24 mouse cellular contexts compared by ENCODE assay signal in genomic region chr2:4190345-4190744, GRCm38 (mm10).
A peak's percentile ranks its signal among the peaks of the same experiment; 100 is the strongest.
DNase-seq lines count a peak whose midpoint lies in the region; ATAC-seq lines count a peak whose summit lies in the region.
"Had no signal": no experiment of that assay in that cellular context is flagged by ENCODE, and none has a peak within 500 bp of the region (broad histone marks: within the 10 kb centered on the region; RNA-seq: fewer than 3 reads in every experiment).

No protein-coding gene starts in this region.

- DNase-seq in hindbrain, embryonic 14.5 days (ENCODE audit: low spot score) = no peak
- DNase-seq in 3T3-L1 (ENCODE audit: low read depth, low spot score) (peak; percentile 75), NIH3T3 (ENCODE audit: low read depth) (peak; percentile 32)
- DNase-seq in right cerebral cortex, postnatal 25 days = no peak
- DNase-seq: adrenal gland, adult 2 months; adrenal gland, adult 8-10 months; adrenal gland, postnatal 10 days; adrenal gland, postnatal 14 days; adrenal gland, postnatal 25 days; adrenal gland, postnatal 36 days; B cell, adult 2 months; cerebellum, adult 11 months; cerebellum, adult 11-12 months; cerebellum, adult 18-20 months; cerebellum, adult 2 months had no signal

- no peak for ATAC-seq in hindbrain, embryonic 13.5 days (ENCODE audit: low FRiP score)
- ATAC-seq in hindbrain, embryonic 14.5 days (ENCODE audit: low FRiP score) = no peak
- ATAC-seq in megakaryocyte progenitor cell, adult 5-6 weeks (replicated peaks; ENCODE audit: poor library complexity) = peak; percentile 60
- no peak for ATAC-seq in frontal cortex, adult (ENCODE audit: low TSS enrichment)
- no peak for ATAC-seq in forebrain, embryonic 15.5 days (replicated peaks)
- ATAC-seq: activated CD4-positive, CD25-positive, alpha-beta regulatory T cell, adult 4 months; CD4-positive, CD25-positive, alpha-beta regulatory T cell, adult 4 months; Patski had no signal

- H3K27me3 ChIP-seq in hindbrain, embryonic 13.5 days = 0 out of 2 replicates have a peak, but pooled peaks cover under 1% of the 10 kb centered on the region
- H3K27me3 ChIP-seq in hindbrain, embryonic 14.5 days (ENCODE audit: control insufficient read depth, insufficient read depth, low read length) = no peaks in the 10 kb centered on the region
- no peaks in the 10 kb centered on the region for H3K27me3 ChIP-seq in forebrain, embryonic 15.5 days
- H3K27me3 ChIP-seq: CH12.LX had no signal

- no peak overlapping the region for H3K4me2 ChIP-seq in hindbrain, embryonic 13.5 days
- H3K4me2 ChIP-seq in hindbrain, embryonic 14.5 days (replicated peaks) = no peak overlapping the region
- no peak overlapping the region for H3K4me2 ChIP-seq in forebrain, embryonic 15.5 days (replicated peaks)

- 0 out of 2 replicates have a peak, but pooled peaks cover 6% of the 10 kb centered on the region for H3K9me3 ChIP-seq in hindbrain, embryonic 13.5 days
- no peaks in the 10 kb centered on the region for H3K9me3 ChIP-seq in hindbrain, embryonic 14.5 days (ENCODE audit: control insufficient read depth, low read length)
- H3K9me3 ChIP-seq in forebrain, embryonic 15.5 days = no peaks in the 10 kb centered on the region
- H3K9me3 ChIP-seq: G1E had no signal

- H3K4me3 ChIP-seq in hindbrain, embryonic 13.5 days = no peak overlapping the region
- no peak overlapping the region for H3K4me3 ChIP-seq in hindbrain, embryonic 14.5 days (replicated peaks; ENCODE audit: low read length)
- H3K4me3 ChIP-seq in forebrain, embryonic 15.5 days = no peak overlapping the region

- no peaks in the 10 kb centered on the region for H3K36me3 ChIP-seq in hindbrain, embryonic 13.5 days
- H3K36me3 ChIP-seq in hindbrain, embryonic 14.5 days (replicated peaks; ENCODE audit: control insufficient read depth, insufficient read depth) = no peaks in the 10 kb centered on the region
- no peaks in the 10 kb centered on the region for H3K36me3 ChIP-seq in forebrain, embryonic 15.5 days
- H3K36me3 ChIP-seq: G1E had no signal

- 84% methylated on average over 3 of the region's 3 CpGs for WGBS in hindbrain, embryonic 13.5 days
- 79% methylated on average over 3 of the region's 3 CpGs for WGBS in hindbrain, embryonic 14.5 days
- WGBS in forebrain, embryonic 15.5 days = 92% methylated on average over 3 of the region's 3 CpGs

- no peak overlapping the region for H3K9ac ChIP-seq in hindbrain, embryonic 13.5 days
- no peak overlapping the region for H3K9ac ChIP-seq in hindbrain, embryonic 14.5 days
- no peak overlapping the region for H3K9ac ChIP-seq in forebrain, embryonic 15.5 days (replicated peaks)

- peak overlapping the region; percentile 44; the same call in 1 of the 2 replicates for H3K27ac ChIP-seq in hindbrain, embryonic 13.5 days
- H3K27ac ChIP-seq in hindbrain, embryonic 14.5 days = no peak overlapping the region
- no peak overlapping the region for H3K27ac ChIP-seq in forebrain, embryonic 15.5 days (replicated peaks)

- H3K4me1 ChIP-seq in hindbrain, embryonic 13.5 days (replicated peaks) = peaks cover 41% of the 10 kb centered on the region
- peaks cover 22% of the 10 kb centered on the region for H3K4me1 ChIP-seq in hindbrain, embryonic 14.5 days (replicated peaks; ENCODE audit: control insufficient read depth, insufficient read depth, low read length)
- 0 out of 2 replicates have a peak, but pooled peaks cover 10% of the 10 kb centered on the region for H3K4me1 ChIP-seq in forebrain, embryonic 15.5 days

Comparison
In these comparisons a context has a peak if more than half of its experiments do, and no peak if none do; other contexts are left out.
1. DNase-seq: peak in 3T3-L1 (single experiment) and NIH3T3 (single experiment); none in hindbrain, embryonic 14.5 days (single experiment) and right cerebral cortex, postnatal 25 days (single experiment).